Mouse (Mus musculus): ENCODE results near the gene Cdhr3.

- TF ChIP-seq CTCF (IDR thresholded peaks at IDR 0.05; ENCODE audit: low read depth) (no peak), EP300 (IDR thresholded peaks at IDR 0.05; ENCODE audit: low read depth) (no peak)
Observed at GRCm38 (mm10) chr12:33048391-33048790, 44.3 kb downstream of the Cdhr3 start.
